ENCODE assay signal across 8 mouse cellular contexts in the genomic region with DNA sequence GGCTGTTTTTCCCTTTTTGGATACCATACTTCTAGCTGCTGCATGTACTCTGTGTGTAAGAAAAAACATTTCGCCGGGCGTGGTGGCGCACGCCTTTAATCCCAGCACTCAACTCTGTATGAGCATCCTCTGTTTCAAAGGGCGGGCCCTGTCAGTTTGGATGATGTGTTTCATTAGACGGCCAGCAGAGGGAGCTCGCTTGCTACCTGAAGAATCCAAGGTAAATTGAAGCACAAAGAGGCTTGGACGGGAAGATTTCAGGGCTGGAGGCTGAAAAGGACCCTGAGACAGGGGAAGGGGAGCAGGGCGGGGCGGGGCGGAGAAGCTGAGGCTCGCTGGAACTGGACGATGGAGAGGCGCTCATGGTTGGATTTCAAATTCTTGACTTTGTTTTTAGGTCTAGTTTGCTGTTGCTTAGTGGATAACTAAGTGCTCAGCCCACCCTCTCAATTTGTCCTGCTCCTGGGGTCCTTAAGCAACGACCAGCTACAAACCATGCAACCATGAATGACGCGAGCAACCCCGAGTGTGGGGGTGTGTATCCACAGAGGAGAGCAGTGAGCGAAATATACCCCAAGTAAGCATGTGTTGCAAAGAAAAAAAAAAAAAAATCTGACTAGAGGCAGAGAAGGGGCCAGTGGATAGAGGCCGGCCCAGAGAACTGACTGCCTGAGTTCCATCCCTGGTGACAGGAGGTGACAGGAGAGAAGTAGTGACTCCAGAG. TPM values are rescaled to one million over a fixed set of nuclear protein-coding genes. Genes with fewer than 3 reads are reported as not detected.
A peak's percentile ranks its signal among the peaks of the same experiment; 100 is the strongest.
DNase-seq lines count a peak whose midpoint lies in the region; ATAC-seq and TF ChIP-seq lines count a peak whose summit lies in the region.

No protein-coding gene starts in this region.

- H3K9ac ChIP-seq in MEL (ENCODE audit: control insufficient read depth, low read depth, low read length, poor library complexity, severe bottlenecking): no peak overlapping the region
- peak overlapping the region; percentile 43; the same call in 1 of the 2 replicates for H3K9ac ChIP-seq in forebrain, embryonic 15.5 days (replicated peaks)
- no peak overlapping the region for H3K9ac ChIP-seq in lung, embryonic 15.5 days

- TF ChIP-seq POLR2A in MEL (IDR thresholded peaks at IDR 0.05; ENCODE audit: control insufficient read depth in 1 of 2, insufficient read depth in 1 of 2, low read depth in 1 of 2, low read length in 2 of 2, poor library complexity in 1 of 2): no peak
- TF ChIP-seq POLR2A in thymus, adult 2 months (IDR thresholded peaks at IDR 0.05; ENCODE audit: control insufficient read depth, extremely low read depth, insufficient read depth, low read length, poor library complexity): no peak

- no peaks in the 10 kb centered on the region for H3K36me3 ChIP-seq in MEL (ENCODE audit: control insufficient read depth in 1 of 2, insufficient read depth in 2 of 2, low read length in 2 of 2)
- H3K36me3 ChIP-seq in forebrain, embryonic 15.5 days: no peaks in the 10 kb centered on the region
- H3K36me3 ChIP-seq in lung, embryonic 15.5 days: no peaks in the 10 kb centered on the region
- H3K36me3 ChIP-seq in thymus, adult 2 months (ENCODE audit: control insufficient read depth, insufficient read depth, low read length): no peaks in the 10 kb centered on the region

- H3K4me3 ChIP-seq in MEL (ENCODE audit: control insufficient read depth in 1 of 2, insufficient read depth in 1 of 2, low read depth in 2 of 2, low read length in 2 of 2): no peak overlapping the region
- H3K4me3 ChIP-seq in forebrain, embryonic 15.5 days: peak overlapping the region; percentile 22
- H3K4me3 ChIP-seq in lung, embryonic 15.5 days: 0 out of 2 replicates have a peak overlapping the region, but pooled peaks have one; percentile 5
- H3K4me3 ChIP-seq in thymus, adult 2 months (ENCODE audit: control insufficient read depth, insufficient read depth, low read length): no peak overlapping the region

- H3K9me3 ChIP-seq in MEL (replicated peaks; ENCODE audit: insufficient read depth, low read length): no peaks in the 10 kb centered on the region
- H3K9me3 ChIP-seq in forebrain, embryonic 15.5 days: no peaks in the 10 kb centered on the region
- no peaks in the 10 kb centered on the region for H3K9me3 ChIP-seq in lung, embryonic 15.5 days

- H3K79me2 ChIP-seq in MEL (ENCODE audit: control insufficient read depth, insufficient read depth, low read length, poor library complexity): no peaks in the 10 kb centered on the region

- peak; percentile 75 for ATAC-seq in forebrain, embryonic 15.5 days (replicated peaks)
- no peak for ATAC-seq in lung, embryonic 15.5 days (ENCODE audit: borderline replicate concordance, extremely low read depth, low FRiP score, low TSS enrichment)

- peak; percentile 84 for DNase-seq in MEL (ENCODE audit: low read depth, low spot score)
- DNase-seq in cerebellum, adult 11-12 months: peak; percentile 54
- peak; percentile 84 for DNase-seq in heart, postnatal 4 days
- peak; percentile 85 to 95 for DNase-seq in layer of hippocampus, adult 18-20 months (ENCODE audit: low spot score in 2 of 2)
- peak; percentile 52 for DNase-seq in ovary, postnatal 10 days (ENCODE audit: low spot score)
- peak; percentile 79 for DNase-seq in thymus, adult 2 months

- peak overlapping the region; percentile 49 for H3K4me2 ChIP-seq in forebrain, embryonic 15.5 days (replicated peaks)
- peak overlapping the region; percentile 40; the same call in 1 of the 2 replicates for H3K4me2 ChIP-seq in lung, embryonic 15.5 days

- H3K27me3 ChIP-seq in MEL (ENCODE audit: control insufficient read depth in 1 of 2, insufficient read depth in 2 of 2, low read length in 2 of 2): no peaks in the 10 kb centered on the region; a peak in 1 of 4 replicates
- H3K27me3 ChIP-seq in forebrain, embryonic 15.5 days: no peaks in the 10 kb centered on the region
- H3K27me3 ChIP-seq in lung, embryonic 15.5 days: no peaks in the 10 kb centered on the region
- H3K27me3 ChIP-seq in thymus, adult 2 months (ENCODE audit: control insufficient read depth, insufficient read depth, low read length): no peaks in the 10 kb centered on the region

- peak; percentile 91 for TF ChIP-seq RAD21 in MEL (IDR thresholded peaks at IDR 0.05; ENCODE audit: low read depth, low read length)

- WGBS in forebrain, embryonic 15.5 days: 8% methylated on average over 21 of the region's 21 CpGs
- 12% methylated on average over 21 of the region's 21 CpGs for whole genome bisulfite sequencing in lung, embryonic 15.5 days
- WGBS in thymus, adult 2 months: 23% methylated on average over 21 of the region's 21 CpGs

- H3K4me1 ChIP-seq in MEL (ENCODE audit: control insufficient read depth in 1 of 2, insufficient read depth in 2 of 2, low read length in 2 of 2): no peaks in the 10 kb centered on the region
- peaks cover 12% of the 10 kb centered on the region for H3K4me1 ChIP-seq in forebrain, embryonic 15.5 days
- peaks cover 7% of the 10 kb centered on the region for H3K4me1 ChIP-seq in lung, embryonic 15.5 days
- H3K4me1 ChIP-seq in thymus, adult 2 months (replicated peaks; ENCODE audit: control insufficient read depth, insufficient read depth, low read length): no peaks in the 10 kb centered on the region

- no peak overlapping the region for H3K27ac ChIP-seq in MEL (ENCODE audit: control insufficient read depth, low read depth, low read length)
- peak overlapping the region; percentile 43; the same call in 1 of the 2 replicates for H3K27ac ChIP-seq in forebrain, embryonic 15.5 days (replicated peaks)
- H3K27ac ChIP-seq in lung, embryonic 15.5 days: no peak overlapping the region
- no peak overlapping the region for H3K27ac ChIP-seq in thymus, adult 2 months (ENCODE audit: control insufficient read depth, insufficient read depth, low read length)

- TF ChIP-seq CTCF in MEL (IDR thresholded peaks at IDR 0.05 in 2 of 3, conservative IDR thresholded peaks at IDR 0.05 in 1 of 3; ENCODE audit: control insufficient read depth in 1 of 3, insufficient read depth in 1 of 3, low read depth in 2 of 3, low read length in 3 of 3, poor library complexity in 1 of 3, severe bottlenecking in 1 of 3): peak; percentile 54 to 93 (median 78)
- peak; percentile 46; the same call in 1 of the 2 replicates for TF ChIP-seq CTCF in thymus, adult 2 months (IDR thresholded peaks at IDR 0.05; ENCODE audit: borderline replicate concordance, control insufficient read depth, extremely low read depth, insufficient read depth, low read length, poor library complexity)

- no peak for TF ChIP-seq EP300 in MEL (IDR thresholded peaks at IDR 0.05; ENCODE audit: low read depth in 1 of 2, low read length in 2 of 2)

TF ChIP-seq in MEL, 35 proteins besides CTCF, POLR2A, EP300 and RAD21:
- no peak for TF ChIP-seq SIN3A (IDR thresholded peaks at IDR 0.05; ENCODE audit: low read length)
- no peak for TF ChIP-seq POLR2AphosphoS2 (IDR thresholded peaks at IDR 0.05; ENCODE audit: low read length)
- TF ChIP-seq NRF1 (IDR thresholded peaks at IDR 0.05; ENCODE audit: insufficient read depth, low read depth, low read length, poor library complexity, severe bottlenecking): no peak
- no peak for TF ChIP-seq ZNF384 (IDR thresholded peaks at IDR 0.05; ENCODE audit: low read depth, low read length)
- TF ChIP-seq ETS1 (IDR thresholded peaks at IDR 0.05; ENCODE audit: low read depth, low read length): no peak
- peak; percentile 94 for TF ChIP-seq SMC3 (IDR thresholded peaks at IDR 0.05; ENCODE audit: low read depth, low read length)
- TF ChIP-seq ZMIZ1 (IDR thresholded peaks at IDR 0.05; ENCODE audit: low read depth, low read length): no peak
- TF ChIP-seq GABPA (IDR thresholded peaks at IDR 0.05; ENCODE audit: low read depth, low read length): no peak
- TF ChIP-seq MYC (IDR thresholded peaks at IDR 0.05; ENCODE audit: low read depth, low read length): no peak
- no peak for TF ChIP-seq ZKSCAN1 (IDR thresholded peaks at IDR 0.05; ENCODE audit: low read depth, low read length)
- TF ChIP-seq ZC3H11A (IDR thresholded peaks at IDR 0.05; ENCODE audit: low read depth, low read length): peak; percentile 86
- no peak for TF ChIP-seq KAT2A (conservative IDR thresholded peaks at IDR 0.05; ENCODE audit: low read depth, low read length)
- TF ChIP-seq TBP (IDR thresholded peaks at IDR 0.05; ENCODE audit: low read depth, low read length): no peak
- TF ChIP-seq MAX (IDR thresholded peaks at IDR 0.05; ENCODE audit: low read length): no peak
- no peak for TF ChIP-seq CHD1 (IDR thresholded peaks at IDR 0.05; ENCODE audit: low read depth, low read length)
- TF ChIP-seq TCF12 (IDR thresholded peaks at IDR 0.05; ENCODE audit: low read depth, low read length): no peak

RNA-seq across cellular contexts. Expression of a gene that starts 31.6 kb away (rescaled TPM):
- 652 and 695 TPM in 2 replicates for total RNA-seq in MEL (2012; rRNA removed)
- polyA plus RNA-seq in MEL (2012; ENCODE audit: insufficient read depth in 1 of 2, insufficient read length in 2 of 2, low read depth in 1 of 2, low replicate concordance in 2 of 2, missing spikeins in 1 of 2): 1,000 to 10,000 TPM in 1 of 2 experiments, 100 to 1,000 TPM in 1; 817 to 1,342 TPM
- 868 and 874 TPM in 2 replicates for polyA plus RNA-seq in forebrain, embryonic 15.5 days (2015; fragmentation: Nextera tagmentation; extraction: Ambion mirVana)
- 1,000 to 10,000 TPM; 3,223 to 3,331 TPM for total RNA-seq in heart, postnatal 4 days (2021)
- 100 to 1,000 TPM; 912 to 940 TPM for total RNA-seq in layer of hippocampus, adult 18-20 months (2021)
- 998 and 1,067 TPM in 2 replicates for polyA plus RNA-seq in lung, embryonic 15.5 days (2015; fragmentation: Nextera tagmentation; extraction: Ambion mirVana)
- 2,302 and 2,614 TPM in 2 replicates for polyA plus RNA-seq in thymus, adult 2 months (2012; rRNA removed)

Comparison
In these comparisons a context has a peak if more than half of its experiments do, and no peak if none do; other contexts are left out.
1. H3K4me3 ChIP-seq: peak in forebrain, embryonic 15.5 days (single experiment) and lung, embryonic 15.5 days (single experiment); none in MEL (0 of 2) and thymus, adult 2 months (single experiment).
2. Peak in every context shown above with its lines, with median percentiles within 50 percentile points of each other: DNase-seq.